Mouse (Mus musculus): ENCODE data around the gene Vmn1r77. TPM values are rescaled to one million over a fixed set of nuclear protein-coding genes. Genes with fewer than 3 reads are reported as not detected.
"Not testable (repeated sequence)": the region's sequence is repeated elsewhere in the genome, so short reads cannot be mapped to it uniquely, and the experiment has no call there.

Vmn1r77 gene
- not detected in 2 replicates for polyA plus RNA-seq (2011; ENCODE audit: insufficient read depth, insufficient read length, low replicate concordance, missing spikeins)

DNA sequence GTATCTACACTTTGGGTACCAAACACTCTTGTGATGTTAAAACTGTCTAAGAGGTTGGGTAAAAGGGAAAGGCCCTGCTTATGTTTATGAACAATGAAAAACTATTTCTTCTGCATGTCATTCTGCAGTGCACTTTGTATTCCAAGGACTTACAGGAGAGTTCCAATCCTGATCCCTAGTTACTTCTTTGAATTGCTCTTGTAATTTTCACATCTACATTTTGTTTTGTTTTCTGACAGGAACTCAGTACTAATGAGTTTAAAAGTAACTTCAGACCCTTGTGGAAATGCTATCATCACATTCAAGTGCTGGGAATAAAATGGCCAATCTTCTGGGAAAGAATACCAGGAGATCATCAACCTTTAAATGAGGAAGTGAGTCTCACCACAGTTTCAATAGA lies at the start of gene Vmn1r77:
Vmn1r77 (plus strand) TSS at position 301 of the 400 bp plus-strand sequence.
- H3K4me1 ChIP-seq (ENCODE audit: control insufficient read depth, insufficient read depth, low read length); H3K27ac ChIP-seq (ENCODE audit: control insufficient read depth, insufficient read depth, low read depth, low read length, poor library complexity); H3K4me3 ChIP-seq (replicated peaks; ENCODE audit: control insufficient read depth, low read depth, low read length): not testable (repeated sequence)

DNA sequence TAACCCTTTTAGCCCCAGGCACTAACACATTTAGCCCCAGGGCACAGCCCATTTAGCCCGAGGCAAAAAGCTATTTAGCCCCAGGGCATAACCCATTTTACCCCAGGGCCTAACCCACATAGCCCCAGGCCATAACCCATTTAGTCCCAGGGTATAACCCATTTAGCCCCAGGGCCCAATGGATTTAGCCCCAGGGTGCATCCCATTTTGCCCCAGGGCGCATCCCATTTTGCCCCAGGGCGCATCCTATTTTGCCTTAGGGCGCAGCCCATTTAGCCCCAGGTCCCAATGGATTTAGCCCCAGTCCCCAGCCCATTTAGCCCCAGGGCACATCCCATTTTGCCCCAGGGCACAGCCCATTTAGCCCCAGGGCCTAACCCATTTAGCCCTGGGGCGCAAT lies 25.1 kb upstream of the Vmn1r77 start:
- not testable (repeated sequence) for H3K4me1 ChIP-seq (ENCODE audit: control insufficient read depth, insufficient read depth, low read length); H3K4me3 ChIP-seq (replicated peaks; ENCODE audit: control insufficient read depth, low read depth, low read length); H3K27ac ChIP-seq (ENCODE audit: control insufficient read depth, insufficient read depth, low read depth, low read length, poor library complexity)
- WGBS, result 86% methylated on average over 5 of the region's 5 CpGs

DNA sequence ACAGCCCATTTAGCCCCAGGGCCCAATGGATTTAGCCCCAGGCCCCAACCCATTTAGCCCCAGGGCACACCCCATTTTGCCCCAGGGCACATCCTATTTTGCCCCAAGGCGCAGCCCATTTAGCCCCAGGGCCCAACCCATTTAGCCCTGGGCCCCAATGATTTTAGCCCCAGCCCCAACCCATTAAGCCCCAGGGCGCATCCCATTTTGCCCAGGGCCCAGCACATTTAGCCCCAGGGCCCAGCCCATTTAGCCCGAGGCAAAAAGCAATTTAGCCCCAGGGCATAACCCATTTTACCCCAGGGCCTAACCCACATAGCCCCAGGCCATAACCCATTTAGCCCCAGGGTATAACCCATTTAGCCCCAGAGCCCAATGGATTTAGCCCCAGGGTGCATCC lies 24.2 kb upstream of the Vmn1r77 start:
- not testable (repeated sequence) for H3K27ac ChIP-seq (ENCODE audit: control insufficient read depth, insufficient read depth, low read depth, low read length, poor library complexity); H3K4me1 ChIP-seq (ENCODE audit: control insufficient read depth, insufficient read depth, low read length); H3K4me3 ChIP-seq (replicated peaks; ENCODE audit: control insufficient read depth, low read depth, low read length)
- 78% methylated on average over 3 of the region's 3 CpGs for WGBS

DNA sequence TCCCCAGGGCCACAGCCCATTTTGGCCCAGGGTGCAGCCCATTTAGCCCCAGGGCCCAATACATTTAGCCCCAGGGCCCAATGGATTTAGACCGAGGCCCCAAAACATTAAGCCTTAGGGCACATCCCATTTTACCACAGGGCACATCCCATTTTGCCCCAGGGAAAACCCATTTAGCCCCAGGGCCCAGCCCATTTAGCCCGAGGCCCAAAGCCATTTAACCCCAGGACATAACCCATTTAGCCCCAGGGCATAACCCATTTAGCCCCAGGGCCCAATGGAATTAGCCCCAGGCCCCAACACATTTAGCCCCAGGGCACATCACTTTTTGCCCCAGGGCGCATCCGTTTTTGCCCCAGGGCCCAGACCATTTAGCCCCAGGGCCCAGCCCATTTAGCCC lies 23.4 kb upstream of the Vmn1r77 start:
- no peak overlapping the region; the same call in 1 of the 2 replicates for H3K27ac ChIP-seq (ENCODE audit: control insufficient read depth, insufficient read depth, low read depth, low read length, poor library complexity)
- WGBS, result 68% methylated on average over 4 of the region's 4 CpGs
- TF ChIP-seq POLR2A (IDR thresholded peaks at IDR 0.05; ENCODE audit: borderline replicate concordance, control insufficient read depth, low read depth, low read length) (no peak), CTCF (IDR thresholded peaks at IDR 0.05; ENCODE audit: control insufficient read depth, insufficient read depth, low read length) (no peak)
- no peaks in the 10 kb centered on the region for H3K4me1 ChIP-seq (ENCODE audit: control insufficient read depth, insufficient read depth, low read length)
- H3K4me3 ChIP-seq (replicated peaks; ENCODE audit: control insufficient read depth, low read depth, low read length), result no peak overlapping the region

DNA sequence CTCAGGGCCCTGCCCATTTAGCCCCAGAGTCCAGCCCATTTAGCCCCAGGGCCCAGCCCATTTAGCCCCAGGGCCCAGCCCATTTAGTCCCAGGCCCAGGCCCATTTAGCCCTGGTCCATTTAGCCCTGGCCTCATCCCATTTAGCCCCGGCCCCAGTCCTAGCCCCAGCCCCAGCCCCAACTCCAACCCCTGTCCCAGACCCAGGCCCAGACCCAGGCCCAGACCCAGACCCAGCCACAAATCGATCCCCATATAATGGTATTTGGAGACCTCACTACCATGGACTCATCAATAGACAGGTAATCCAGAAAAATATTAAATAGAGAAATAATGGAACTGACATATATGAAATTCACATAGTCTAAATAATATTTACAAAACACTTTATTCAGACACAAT lies 18.7 kb upstream of the Vmn1r77 start:
- 71% methylated on average over 2 of the region's 2 CpGs for WGBS
- not testable (repeated sequence) for H3K4me1 ChIP-seq (ENCODE audit: control insufficient read depth, insufficient read depth, low read length); H3K4me3 ChIP-seq (replicated peaks; ENCODE audit: control insufficient read depth, low read depth, low read length); H3K27ac ChIP-seq (ENCODE audit: control insufficient read depth, insufficient read depth, low read depth, low read length, poor library complexity)

DNA sequence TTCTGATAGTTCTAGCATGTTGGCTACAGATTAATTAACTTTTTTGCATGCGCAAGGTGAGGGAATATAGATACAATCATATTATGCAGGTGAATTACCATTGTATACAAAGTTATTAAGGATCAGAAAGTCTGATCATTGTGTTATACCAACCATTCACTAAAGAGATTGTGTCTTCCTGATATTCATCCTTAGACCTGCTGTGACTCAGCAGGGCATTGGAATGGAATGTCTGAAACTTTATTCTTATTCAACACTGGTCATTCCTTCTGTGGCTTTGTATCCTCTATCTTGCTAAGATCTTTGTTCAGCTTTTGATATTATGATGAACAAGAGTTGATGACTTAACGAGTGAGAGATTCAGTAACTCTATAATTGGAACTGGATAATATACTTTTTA lies 4.1 kb downstream of the Vmn1r77 start:
- 69% methylated on average over 2 of the region's 2 CpGs for WGBS
- H3K27ac ChIP-seq (ENCODE audit: control insufficient read depth, insufficient read depth, low read depth, low read length, poor library complexity), result no peak overlapping the region
- no peaks in the 10 kb centered on the region for H3K4me1 ChIP-seq (ENCODE audit: control insufficient read depth, insufficient read depth, low read length)
- no peak for TF ChIP-seq CTCF (IDR thresholded peaks at IDR 0.05; ENCODE audit: control insufficient read depth, insufficient read depth, low read length)
- TF ChIP-seq POLR2A (IDR thresholded peaks at IDR 0.05; ENCODE audit: borderline replicate concordance, control insufficient read depth, low read depth, low read length), result no peak
- no peak overlapping the region for H3K4me3 ChIP-seq (replicated peaks; ENCODE audit: control insufficient read depth, low read depth, low read length)

Other genes starting within 250 kb of the Vmn1r77 start
- gene Vmn1r74, start 202.8 kb upstream of the Vmn1r77 start, polyA plus RNA-seq (2011; ENCODE audit: insufficient read depth, insufficient read length, low replicate concordance, missing spikeins), result not detected in 2 replicates
- gene Vmn1r75, start 162.1 kb upstream of the Vmn1r77 start, polyA plus RNA-seq (2011; ENCODE audit: insufficient read depth, insufficient read length, low replicate concordance, missing spikeins), result not detected in 2 replicates
- gene Vmn1r76, start 98.5 kb upstream of the Vmn1r77 start, polyA plus RNA-seq (2011; ENCODE audit: insufficient read depth, insufficient read length, low replicate concordance, missing spikeins), result not detected in 2 replicates
- not detected in 2 replicates for gene Vmn1r78, start 113.5 kb downstream of the Vmn1r77 start, polyA plus RNA-seq (2011; ENCODE audit: insufficient read depth, insufficient read length, low replicate concordance, missing spikeins)
- gene Vmn1r79, start 134.5 kb downstream of the Vmn1r77 start, polyA plus RNA-seq (2011; ENCODE audit: insufficient read depth, insufficient read length, low replicate concordance, missing spikeins), result 0.45 TPM in 1 of 2 replicates, not detected in the other
- 0.68 and 1.3 TPM in 2 replicates for gene Vmn1r80, start 152.5 kb downstream of the Vmn1r77 start, polyA plus RNA-seq (2011; ENCODE audit: insufficient read depth, insufficient read length, low replicate concordance, missing spikeins)
- gene Vmn1r81, start 231.5 kb downstream of the Vmn1r77 start, polyA plus RNA-seq (2011; ENCODE audit: insufficient read depth, insufficient read length, low replicate concordance, missing spikeins), result not detected in 2 replicates